Mouse (Mus musculus): Measurements from ENCODE around the gene Tut1. TPM values are rescaled to one million over a fixed set of nuclear protein-coding genes. Genes with fewer than 3 reads are reported as not detected.

Gene Tut1
- total and polyA plus RNA-seq, 3 experiments = 54.6 to 68.2 TPM; not detected in 1

Other genes with a start within 250 kb of the Tut1 start
Only the 30 nearest of the 32 such genes appear.
- gene 1700092M07Rik, start 213.1 kb upstream of the Tut1 start, total RNA-seq (2012; rRNA removed) = 3.0 and 3.3 TPM in 2 replicates
- 1 to 10 TPM in 1 of 2 experiments, not detected in 1; 4.3 TPM for gene 1700092M07Rik, start 213.1 kb upstream of the Tut1 start, polyA plus RNA-seq (2012; ENCODE audit: insufficient read depth in 1 of 2, insufficient read length in 2 of 2, low read depth in 1 of 2, low replicate concordance in 2 of 2, missing spikeins in 1 of 2)
- 27.5 and 28.7 TPM in 2 replicates for gene Stx5a, start 212.4 kb upstream of the Tut1 start, total RNA-seq (2012; rRNA removed)
- gene Stx5a, start 212.4 kb upstream of the Tut1 start, polyA plus RNA-seq (2012; ENCODE audit: insufficient read depth in 1 of 2, insufficient read length in 2 of 2, low read depth in 1 of 2, low replicate concordance in 2 of 2, missing spikeins in 1 of 2) = 10 to 100 TPM in 1 of 2 experiments, not detected in 1; 50.0 TPM
- gene Nxf1, start 196.8 kb upstream of the Tut1 start, total RNA-seq (2012; rRNA removed) = 107 and 122 TPM in 2 replicates
- 100 to 1,000 TPM; 231 to 296 TPM for gene Nxf1, start 196.8 kb upstream of the Tut1 start, polyA plus RNA-seq (2012; ENCODE audit: insufficient read depth in 1 of 2, insufficient read length in 2 of 2, low read depth in 1 of 2, low replicate concordance in 2 of 2, missing spikeins in 1 of 2)
- 7.5 and 7.8 TPM in 2 replicates for gene Tmem223, start 182.9 kb upstream of the Tut1 start, total RNA-seq (2012; rRNA removed)
- 10 to 100 TPM in 1 of 2 experiments, not detected in 1; 23.2 TPM for gene Tmem223, start 182.9 kb upstream of the Tut1 start, polyA plus RNA-seq (2012; ENCODE audit: insufficient read depth in 1 of 2, insufficient read length in 2 of 2, low read depth in 1 of 2, low replicate concordance in 2 of 2, missing spikeins in 1 of 2)
- gene Tmem179b, start 179.4 kb upstream of the Tut1 start, total RNA-seq (2012; rRNA removed) = 49.2 and 60.0 TPM in 2 replicates
- 100 to 1,000 TPM in 1 of 2 experiments, not detected in 1; 101 TPM for gene Tmem179b, start 179.4 kb upstream of the Tut1 start, polyA plus RNA-seq (2012; ENCODE audit: insufficient read depth in 1 of 2, insufficient read length in 2 of 2, low read depth in 1 of 2, low replicate concordance in 2 of 2, missing spikeins in 1 of 2)
- gene Taf6l, start 167.4 kb upstream of the Tut1 start, total RNA-seq (2012; rRNA removed) = 15.3 and 18.3 TPM in 2 replicates
- gene Taf6l, start 167.4 kb upstream of the Tut1 start, polyA plus RNA-seq (2012; ENCODE audit: insufficient read depth in 1 of 2, insufficient read length in 2 of 2, low read depth in 1 of 2, low replicate concordance in 2 of 2, missing spikeins in 1 of 2) = 10 to 100 TPM in 1 of 2 experiments, not detected in 1; 25.5 TPM
- gene Polr2g, start 155.3 kb upstream of the Tut1 start, total RNA-seq (2012; rRNA removed) = 165 and 188 TPM in 2 replicates
- 100 to 1,000 TPM in 1 of 2 experiments, not detected in 1; 181 TPM for gene Polr2g, start 155.3 kb upstream of the Tut1 start, polyA plus RNA-seq (2012; ENCODE audit: insufficient read depth in 1 of 2, insufficient read length in 2 of 2, low read depth in 1 of 2, low replicate concordance in 2 of 2, missing spikeins in 1 of 2)
- gene Zbtb3, start 151.3 kb upstream of the Tut1 start, total RNA-seq (2012; rRNA removed) = 2.6 and 2.9 TPM in 2 replicates
- gene Zbtb3, start 151.3 kb upstream of the Tut1 start, polyA plus RNA-seq (2012; ENCODE audit: insufficient read depth in 1 of 2, insufficient read length in 2 of 2, low read depth in 1 of 2, low replicate concordance in 2 of 2, missing spikeins in 1 of 2) = 1 to 10 TPM in 1 of 2 experiments, not detected in 1; 2.4 TPM
- gene Ttc9c, start 134.5 kb upstream of the Tut1 start, total RNA-seq (2012; rRNA removed) = 22.9 and 24.2 TPM in 2 replicates
- gene Ttc9c, start 134.5 kb upstream of the Tut1 start, polyA plus RNA-seq (2012; ENCODE audit: insufficient read depth in 1 of 2, insufficient read length in 2 of 2, low read depth in 1 of 2, low replicate concordance in 2 of 2, missing spikeins in 1 of 2) = 10 to 100 TPM in 1 of 2 experiments, not detected in 1; 29.8 TPM
- 39.4 and 44.6 TPM in 2 replicates for gene Hnrnpul2, start 133.8 kb upstream of the Tut1 start, total RNA-seq (2012; rRNA removed)
- 100 to 1,000 TPM; 106 to 174 TPM for gene Hnrnpul2, start 133.8 kb upstream of the Tut1 start, polyA plus RNA-seq (2012; ENCODE audit: insufficient read depth in 1 of 2, insufficient read length in 2 of 2, low read depth in 1 of 2, low replicate concordance in 2 of 2, missing spikeins in 1 of 2)
- 0.23 TPM in 1 of 2 replicates, not detected in the other for gene AC129217.1, start 124.1 kb upstream of the Tut1 start, total RNA-seq (2012; rRNA removed)
- gene AC129217.1, start 124.1 kb upstream of the Tut1 start, polyA plus RNA-seq (2012; ENCODE audit: insufficient read depth in 1 of 2, insufficient read length in 2 of 2, low read depth in 1 of 2, low replicate concordance in 2 of 2, missing spikeins in 1 of 2) = 10 to 100 TPM in 1 of 2 experiments, not detected in 1; 53.4 TPM
- gene Bscl2, start 116.4 kb upstream of the Tut1 start, total RNA-seq (2012; rRNA removed) = 26.0 and 29.5 TPM in 2 replicates
- gene Bscl2, start 116.4 kb upstream of the Tut1 start, polyA plus RNA-seq (2012; ENCODE audit: insufficient read depth in 1 of 2, insufficient read length in 2 of 2, low read depth in 1 of 2, low replicate concordance in 2 of 2, missing spikeins in 1 of 2) = 10 to 100 TPM in 1 of 2 experiments, not detected in 1; 51.3 TPM
- 0.15 and 0.29 TPM in 2 replicates for gene Gng3, start 114.7 kb upstream of the Tut1 start, total RNA-seq (2012; rRNA removed)
- 1 to 10 TPM in 1 of 2 experiments, not detected in 1; 2.5 TPM for gene Gng3, start 114.7 kb upstream of the Tut1 start, polyA plus RNA-seq (2012; ENCODE audit: insufficient read depth in 1 of 2, insufficient read length in 2 of 2, low read depth in 1 of 2, low replicate concordance in 2 of 2, missing spikeins in 1 of 2)
- gene Lrrn4cl, start 103.1 kb upstream of the Tut1 start, total RNA-seq (2012; rRNA removed) = 0.15 and 0.26 TPM in 2 replicates
- gene Lrrn4cl, start 103.1 kb upstream of the Tut1 start, polyA plus RNA-seq (2012; ENCODE audit: insufficient read depth in 1 of 2, insufficient read length in 2 of 2, low read depth in 1 of 2, low replicate concordance in 2 of 2, missing spikeins in 1 of 2) = under 1 TPM in 1 of 2 experiments, not detected in 1; 0.54 TPM
- 179 and 187 TPM in 2 replicates for gene Ubxn1, start 82.4 kb upstream of the Tut1 start, total RNA-seq (2012; rRNA removed)
- gene Ubxn1, start 82.4 kb upstream of the Tut1 start, polyA plus RNA-seq (2012; ENCODE audit: insufficient read depth in 1 of 2, insufficient read length in 2 of 2, low read depth in 1 of 2, low replicate concordance in 2 of 2, missing spikeins in 1 of 2) = 100 to 1,000 TPM in 1 of 2 experiments, not detected in 1; 366 TPM
- 46.3 and 49.4 TPM in 2 replicates for gene Uqcc3, start 72.9 kb upstream of the Tut1 start, total RNA-seq (2012; rRNA removed)
- 10 to 100 TPM in 1 of 2 experiments, not detected in 1; 55.0 TPM for gene Uqcc3, start 72.9 kb upstream of the Tut1 start, polyA plus RNA-seq (2012; ENCODE audit: insufficient read depth in 1 of 2, insufficient read length in 2 of 2, low read depth in 1 of 2, low replicate concordance in 2 of 2, missing spikeins in 1 of 2)
- 10.3 and 15.5 TPM in 2 replicates for gene Lbhd1, start 70.1 kb upstream of the Tut1 start, total RNA-seq (2012; rRNA removed)
- gene Lbhd1, start 70.1 kb upstream of the Tut1 start, polyA plus RNA-seq (2012; ENCODE audit: insufficient read depth in 1 of 2, insufficient read length in 2 of 2, low read depth in 1 of 2, low replicate concordance in 2 of 2, missing spikeins in 1 of 2) = 100 to 1,000 TPM in 1 of 2 experiments, 10 to 100 TPM in 1; 46.5 to 123 TPM
- not detected in 2 replicates for gene Gm49403, start 69.9 kb upstream of the Tut1 start, total RNA-seq (2012; rRNA removed)
- not detected for gene Gm49403, start 69.9 kb upstream of the Tut1 start, polyA plus RNA-seq (2012; ENCODE audit: insufficient read depth in 1 of 2, insufficient read length in 2 of 2, low read depth in 1 of 2, low replicate concordance in 2 of 2, missing spikeins in 1 of 2)
- gene 1810009A15Rik, start 65.0 kb upstream of the Tut1 start, total RNA-seq (2012; rRNA removed) = 171 and 184 TPM in 2 replicates
- 100 to 1,000 TPM in 1 of 2 experiments, not detected in 1; 189 TPM for gene 1810009A15Rik, start 65.0 kb upstream of the Tut1 start, polyA plus RNA-seq (2012; ENCODE audit: insufficient read depth in 1 of 2, insufficient read length in 2 of 2, low read depth in 1 of 2, low replicate concordance in 2 of 2, missing spikeins in 1 of 2)
- gene Gm49416, start 64.9 kb upstream of the Tut1 start, total RNA-seq (2012; rRNA removed) = 0.77 TPM in 1 of 2 replicates, not detected in the other
- gene Gm49416, start 64.9 kb upstream of the Tut1 start, polyA plus RNA-seq (2012; ENCODE audit: insufficient read depth in 1 of 2, insufficient read length in 2 of 2, low read depth in 1 of 2, low replicate concordance in 2 of 2, missing spikeins in 1 of 2) = 10 to 100 TPM in 1 of 2 experiments, not detected in 1; 31.2 TPM
- gene Ints5, start 60.8 kb upstream of the Tut1 start, total RNA-seq (2012; rRNA removed) = 38.1 and 43.9 TPM in 2 replicates
- gene Ints5, start 60.8 kb upstream of the Tut1 start, polyA plus RNA-seq (2012; ENCODE audit: insufficient read depth in 1 of 2, insufficient read length in 2 of 2, low read depth in 1 of 2, low replicate concordance in 2 of 2, missing spikeins in 1 of 2) = 10 to 100 TPM in 1 of 2 experiments, not detected in 1; 51.5 TPM
- gene Ganab, start 55.8 kb upstream of the Tut1 start, total RNA-seq (2012; rRNA removed) = 104 and 122 TPM in 2 replicates
- gene Ganab, start 55.8 kb upstream of the Tut1 start, polyA plus RNA-seq (2012; ENCODE audit: insufficient read depth in 1 of 2, insufficient read length in 2 of 2, low read depth in 1 of 2, low replicate concordance in 2 of 2, missing spikeins in 1 of 2) = 100 to 1,000 TPM in 1 of 2 experiments, not detected in 1; 123 TPM
- 21.0 and 26.2 TPM in 2 replicates for gene B3gat3, start 33.5 kb upstream of the Tut1 start, total RNA-seq (2012; rRNA removed)
- gene B3gat3, start 33.5 kb upstream of the Tut1 start, polyA plus RNA-seq (2012; ENCODE audit: insufficient read depth in 1 of 2, insufficient read length in 2 of 2, low read depth in 1 of 2, low replicate concordance in 2 of 2, missing spikeins in 1 of 2) = 10 to 100 TPM in 1 of 2 experiments, not detected in 1; 35.4 TPM
- gene Rom1, start 24.5 kb upstream of the Tut1 start, total RNA-seq (2012; rRNA removed) = 1.6 and 4.1 TPM in 2 replicates
- gene Rom1, start 24.5 kb upstream of the Tut1 start, polyA plus RNA-seq (2012; ENCODE audit: insufficient read depth in 1 of 2, insufficient read length in 2 of 2, low read depth in 1 of 2, low replicate concordance in 2 of 2, missing spikeins in 1 of 2) = 1 to 10 TPM in 1 of 2 experiments, not detected in 1; 3.1 TPM
- gene Eml3, start 24.3 kb upstream of the Tut1 start, total RNA-seq (2012; rRNA removed) = 13.0 and 16.6 TPM in 2 replicates
- gene Eml3, start 24.3 kb upstream of the Tut1 start, polyA plus RNA-seq (2012; ENCODE audit: insufficient read depth in 1 of 2, insufficient read length in 2 of 2, low read depth in 1 of 2, low replicate concordance in 2 of 2, missing spikeins in 1 of 2) = 10 to 100 TPM in 1 of 2 experiments, not detected in 1; 23.4 TPM
- 150 and 171 TPM in 2 replicates for gene Mta2, start 12.0 kb upstream of the Tut1 start, total RNA-seq (2012; rRNA removed)
- gene Mta2, start 12.0 kb upstream of the Tut1 start, polyA plus RNA-seq (2012; ENCODE audit: insufficient read depth in 1 of 2, insufficient read length in 2 of 2, low read depth in 1 of 2, low replicate concordance in 2 of 2, missing spikeins in 1 of 2) = 100 to 1,000 TPM; 116 to 167 TPM
- 1,362 and 1,397 TPM in 2 replicates for gene Eef1g, start 13.2 kb downstream of the Tut1 start, total RNA-seq (2012; rRNA removed)
- 1,000 to 10,000 TPM; 1,691 to 1,817 TPM for gene Eef1g, start 13.2 kb downstream of the Tut1 start, polyA plus RNA-seq (2012; ENCODE audit: insufficient read depth in 1 of 2, insufficient read length in 2 of 2, low read depth in 1 of 2, low replicate concordance in 2 of 2, missing spikeins in 1 of 2)
- gene Ahnak, start 35.4 kb downstream of the Tut1 start, total RNA-seq (2012; rRNA removed) = 1.2 and 1.3 TPM in 2 replicates
- 1 to 10 TPM in 1 of 2 experiments, not detected in 1; 2.2 TPM for gene Ahnak, start 35.4 kb downstream of the Tut1 start, polyA plus RNA-seq (2012; ENCODE audit: insufficient read depth in 1 of 2, insufficient read length in 2 of 2, low read depth in 1 of 2, low replicate concordance in 2 of 2, missing spikeins in 1 of 2)
- not detected in 2 replicates for gene Scgb1a1, start 134.1 kb downstream of the Tut1 start, total RNA-seq (2012; rRNA removed)
- not detected for gene Scgb1a1, start 134.1 kb downstream of the Tut1 start, polyA plus RNA-seq (2012; ENCODE audit: insufficient read depth in 1 of 2, insufficient read length in 2 of 2, low read depth in 1 of 2, low replicate concordance in 2 of 2, missing spikeins in 1 of 2)
- gene Asrgl1, start 181.8 kb downstream of the Tut1 start, total RNA-seq (2012; rRNA removed) = 24.5 and 33.0 TPM in 2 replicates
- 10 to 100 TPM in 1 of 2 experiments, not detected in 1; 63.9 TPM for gene Asrgl1, start 181.8 kb downstream of the Tut1 start, polyA plus RNA-seq (2012; ENCODE audit: insufficient read depth in 1 of 2, insufficient read length in 2 of 2, low read depth in 1 of 2, low replicate concordance in 2 of 2, missing spikeins in 1 of 2)

Measured in MEL (cell line).